Mouse (Mus musculus) neural tube, embryonic 12.5 days (tissue): ENCODE measurements around the gene Gas7. TPM values are rescaled to one million over a fixed set of nuclear protein-coding genes. Genes with fewer than 3 reads are reported as not detected.

Experiments used
- ATAC-seq: fragments of 200-750 bp; cut with Nextera tagmentation; 2 replicates; pipeline ENCODE4 v1.8.0; 2017; ENCODE audit warnings: low read depth, mild to moderate bottlenecking, moderate TSS enrichment, moderate library complexity; ENCODE audit not compliant: low FRiP score
- H3K27ac ChIP-seq: fragments of 300-500 bp; sonication (generic); 2 replicates; pipeline ENCODE4 v1.5.1; 2016
- H3K27me3 ChIP-seq: fragments of 300-500 bp; sonication (generic); replicated peaks from 2 replicates; pipeline ENCODE4 v1.6.1; 2016; ENCODE audit warnings: mild to moderate bottlenecking
- H3K36me3 ChIP-seq: fragments of 300-500 bp; sonication (generic); 2 replicates; pipeline ENCODE4 v1.6.1; 2016; ENCODE audit warnings: mild to moderate bottlenecking
- H3K4me1 ChIP-seq: fragments of 300-500 bp; sonication (generic); 2 replicates; pipeline ENCODE4 v1.6.1; 2016
- H3K4me2 ChIP-seq: fragments of 300-500 bp; sonication (generic); replicated peaks from 2 replicates; pipeline ENCODE4 v1.6.1; 2016; ENCODE audit warnings: mild to moderate bottlenecking
- H3K4me3 ChIP-seq: fragments of 300-500 bp; sonication (generic); 2 replicates; pipeline ENCODE4 v1.5.1; 2016
- H3K9ac ChIP-seq: fragments of 300-500 bp; sonication (generic); 2 replicates; pipeline ENCODE4 v1.6.1; 2016; ENCODE audit warnings: mild to moderate bottlenecking
- H3K9me3 ChIP-seq: fragments of 300-500 bp; sonication (generic); 2 replicates; pipeline ENCODE4 v1.6.1; 2016; ENCODE audit warnings: mild to moderate bottlenecking
- WGBS: fragments of 180-500 bp; shearing (Covaris S2); methylation state at CpG from one replicate; pipeline ENCODE4 v1.1.7; 2016; 5-methylcytosine and 5-hydroxymethylcytosine counted together
- polyA plus RNA-seq: library from polyadenylated mRNA; unstranded; fragments of >200 nt; fragmentation: Nextera tagmentation; extraction: Ambion mirVana; gene quantifications from 2 replicates; pipeline ENCODE4 v1.2.1, GENCODE M21; 2016

The Gas7 gene
- 4.5 and 4.8 TPM in 2 replicates for polyA plus RNA-seq

DNA sequence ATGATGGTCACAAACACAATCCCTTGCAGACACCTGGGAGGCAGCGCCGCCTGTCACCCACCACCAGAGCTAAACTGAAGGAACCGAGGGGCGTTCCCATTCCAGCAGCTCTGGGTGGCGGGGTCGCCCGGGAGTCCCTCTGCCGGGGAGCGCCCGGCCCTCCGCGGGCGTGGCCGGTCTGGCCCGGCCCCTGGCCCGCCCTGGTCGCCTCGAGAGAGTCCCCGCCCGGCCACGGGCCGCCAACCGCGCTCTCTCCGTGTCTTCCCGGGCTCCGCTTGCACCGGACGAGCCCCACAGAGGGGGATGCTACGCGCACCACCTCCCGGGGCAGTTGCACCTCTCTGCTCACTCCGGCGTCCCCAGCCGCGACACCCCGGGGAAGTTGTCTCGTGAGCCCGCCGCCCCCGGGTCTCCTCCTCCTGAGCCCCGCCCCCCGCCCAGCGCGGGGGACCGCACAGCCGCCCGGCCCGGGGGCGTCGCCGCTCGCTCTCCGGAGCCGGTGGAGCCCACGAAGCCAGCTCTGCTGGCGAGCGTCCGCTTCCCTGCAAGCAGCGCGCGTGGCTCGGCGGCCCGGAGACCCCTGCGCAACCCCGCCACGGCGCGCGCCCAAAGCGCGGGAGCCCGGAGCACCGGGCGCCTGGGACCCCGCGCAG, at the start of gene Gas7:
Gas7 (plus strand) TSS at position 564 of the 653 bp plus-strand sequence.
- H3K36me3 ChIP-seq = no peaks in the 10 kb centered on the region
- H3K27ac ChIP-seq = no peak within 1 kb of the TSS
- H3K4me1 ChIP-seq = no peaks in the 10 kb centered on the region
- H3K4me2 ChIP-seq = peak within 1 kb of the TSS; percentile 99
- H3K9ac ChIP-seq = peak within 1 kb of the TSS; percentile 68
- H3K27me3 ChIP-seq = peaks cover 19% of the 10 kb centered on the region
- no peaks in the 10 kb centered on the region for H3K9me3 ChIP-seq
- under 1% methylated on average over 65 of the region's 78 CpGs for WGBS
- ATAC-seq = peak; percentile 67
- H3K4me3 ChIP-seq = peak within 1 kb of the TSS; percentile 66

GRCm38 (mm10) chr11:67414346-67414940, 40.8 kb upstream of the Gas7 start:
- 88% methylated on average over 6 of the region's 6 CpGs for WGBS
- no peak overlapping the region for H3K27ac ChIP-seq
- no peaks in the 10 kb centered on the region for H3K4me1 ChIP-seq
- no peak overlapping the region for H3K9ac ChIP-seq
- H3K27me3 ChIP-seq = no peaks in the 10 kb centered on the region
- no peak overlapping the region for H3K4me3 ChIP-seq
- H3K36me3 ChIP-seq = no peaks in the 10 kb centered on the region
- no peak for ATAC-seq
- no peaks in the 10 kb centered on the region for H3K9me3 ChIP-seq
- no peak overlapping the region for H3K4me2 ChIP-seq

DNA sequence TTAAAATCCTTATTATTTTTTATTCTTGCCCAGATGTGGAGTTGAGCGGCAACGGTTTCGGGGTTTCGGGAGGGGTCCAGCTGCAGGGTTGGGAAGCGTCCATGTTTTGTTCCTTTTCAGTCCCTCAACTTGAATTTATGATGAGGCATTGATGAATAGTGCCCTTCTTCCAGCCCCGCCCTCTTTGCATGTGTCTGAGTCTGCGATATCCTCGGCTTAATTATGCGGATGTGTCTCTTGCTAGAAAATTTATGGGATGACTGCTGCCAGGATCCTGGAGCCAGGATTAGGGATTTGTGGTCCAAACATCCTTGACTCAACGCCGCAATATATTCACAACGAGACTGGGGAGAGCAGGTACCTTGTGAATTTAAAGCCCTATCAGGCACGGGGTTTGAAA, 31.7 kb upstream of the Gas7 start:
- H3K9me3 ChIP-seq = no peaks in the 10 kb centered on the region
- no peak overlapping the region for H3K27ac ChIP-seq
- no peaks in the 10 kb centered on the region for H3K4me1 ChIP-seq
- H3K9ac ChIP-seq = no peak overlapping the region
- 74% methylated on average over 13 of the region's 13 CpGs for WGBS
- peak; percentile 53; the same call in 1 of the 2 replicates for ATAC-seq
- H3K36me3 ChIP-seq = no peaks in the 10 kb centered on the region
- no peak overlapping the region; the same call in 1 of the 2 replicates for H3K4me2 ChIP-seq
- no peak overlapping the region for H3K4me3 ChIP-seq
- no peaks in the 10 kb centered on the region for H3K27me3 ChIP-seq

DNA sequence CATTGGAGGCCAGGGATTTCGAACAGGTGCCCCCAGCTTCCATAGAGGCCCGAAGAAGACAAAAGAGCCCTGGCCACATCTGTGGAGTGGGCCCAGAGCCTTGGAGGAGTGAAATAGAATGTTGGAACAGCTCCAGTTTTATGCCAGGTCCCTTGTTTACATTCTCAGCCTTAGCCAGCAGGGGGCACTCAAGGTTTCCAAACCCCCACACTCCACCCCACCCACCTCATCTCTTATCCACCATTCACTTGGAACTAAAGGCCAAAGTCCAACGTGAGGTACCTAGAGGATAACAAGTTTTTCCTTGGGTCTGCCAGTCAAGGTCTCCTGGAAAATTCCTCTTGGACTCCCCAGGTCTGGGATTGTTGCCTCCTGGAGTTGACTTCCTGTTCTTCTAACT, 27.0 kb upstream of the Gas7 start:
- Histone ChIP-seq H3K4me2 (no peak overlapping the region), H3K36me3 (no peaks in the 10 kb centered on the region), H3K27ac (no peak overlapping the region), H3K27me3 (no peaks in the 10 kb centered on the region), H3K4me3 (no peak overlapping the region), H3K4me1 (peaks cover 6% of the 10 kb centered on the region; the same call in 1 of the 2 replicates), H3K9ac (no peak overlapping the region), H3K9me3 (no peaks in the 10 kb centered on the region)
- ATAC-seq = no peak
- WGBS = 35% methylated on average over 3 of the region's 3 CpGs

- Histone ChIP-seq H3K4me1 (peaks cover 6% of the 10 kb centered on the region; the same call in 1 of the 2 replicates), H3K9me3 (no peaks in the 10 kb centered on the region), H3K4me2 (no peak overlapping the region), H3K27me3 (no peaks in the 10 kb centered on the region), H3K4me3 (no peak overlapping the region), H3K36me3 (no peaks in the 10 kb centered on the region), H3K27ac (no peak overlapping the region), H3K9ac (no peak overlapping the region)
- WGBS = 65% methylated on average over 1 of the region's 1 CpGs
- no peak for ATAC-seq
These were observed 25.4 kb upstream of the Gas7 start for GRCm38 (mm10) chr11:67429836-67430235.

GRCm38 (mm10) chr11:67431116-67431645, 24.1 kb upstream of the Gas7 start:
- no peak overlapping the region for H3K4me2 ChIP-seq
- ATAC-seq = no peak
- 28% methylated on average over 14 of the region's 14 CpGs for WGBS

DNA sequence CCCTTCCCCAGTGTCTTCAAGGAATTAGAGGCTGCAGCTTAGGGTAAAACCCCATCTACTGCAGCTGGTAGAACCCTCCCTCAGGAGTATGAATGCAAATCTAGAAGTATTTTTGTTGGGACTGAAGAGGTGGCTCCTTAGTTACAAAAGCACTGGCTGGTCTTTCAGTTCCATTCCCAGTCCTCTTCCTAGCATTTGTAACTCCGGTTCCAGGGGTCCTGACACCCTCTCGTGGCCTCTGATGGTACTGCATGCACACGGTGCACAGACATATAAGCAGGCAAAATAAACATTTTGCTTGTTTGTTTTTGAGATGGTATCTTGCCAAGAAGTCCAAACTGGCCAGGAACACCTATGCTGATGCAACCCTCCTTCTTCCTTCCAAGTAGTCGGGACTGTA, 23.4 kb upstream of the Gas7 start:
- Histone ChIP-seq H3K27ac (no peak overlapping the region), H3K36me3 (no peaks in the 10 kb centered on the region)
- 74% methylated on average over 4 of the region's 4 CpGs for WGBS

More at GRCm38 (mm10) chr11:67431116-67431645, 24.1 kb upstream of the Gas7 start:
- H3K4me1 ChIP-seq = peaks cover 6% of the 10 kb centered on the region; the same call in 1 of the 2 replicates
- no peak overlapping the region for H3K27ac ChIP-seq
- no peaks in the 10 kb centered on the region for H3K9me3 ChIP-seq
- no peaks in the 10 kb centered on the region for H3K36me3 ChIP-seq
- no peaks in the 10 kb centered on the region for H3K27me3 ChIP-seq
- H3K9ac ChIP-seq = no peak overlapping the region
- H3K4me3 ChIP-seq = no peak overlapping the region

GRCm38 (mm10) chr11:67433763-67434162, 21.5 kb upstream of the Gas7 start:
- H3K9ac ChIP-seq = no peak overlapping the region
- peaks cover 6% of the 10 kb centered on the region; the same call in 1 of the 2 replicates for H3K4me1 ChIP-seq
- no peak overlapping the region for H3K4me2 ChIP-seq
- H3K27me3 ChIP-seq = no peaks in the 10 kb centered on the region
- no peak overlapping the region for H3K27ac ChIP-seq
- no peaks in the 10 kb centered on the region for H3K36me3 ChIP-seq
- ATAC-seq = no peak
- no peak overlapping the region for H3K4me3 ChIP-seq
- 92% methylated on average over 5 of the region's 5 CpGs for WGBS
- no peaks in the 10 kb centered on the region for H3K9me3 ChIP-seq

More for the DNA sequence above, 23.4 kb upstream of the Gas7 start:
- no peaks in the 10 kb centered on the region for H3K9me3 ChIP-seq
- no peak overlapping the region for H3K4me2 ChIP-seq
- no peak overlapping the region for H3K9ac ChIP-seq
- no peak overlapping the region for H3K4me3 ChIP-seq
- H3K4me1 ChIP-seq = peaks cover 6% of the 10 kb centered on the region; the same call in 1 of the 2 replicates
- H3K27me3 ChIP-seq = no peaks in the 10 kb centered on the region
- no peak for ATAC-seq

DNA sequence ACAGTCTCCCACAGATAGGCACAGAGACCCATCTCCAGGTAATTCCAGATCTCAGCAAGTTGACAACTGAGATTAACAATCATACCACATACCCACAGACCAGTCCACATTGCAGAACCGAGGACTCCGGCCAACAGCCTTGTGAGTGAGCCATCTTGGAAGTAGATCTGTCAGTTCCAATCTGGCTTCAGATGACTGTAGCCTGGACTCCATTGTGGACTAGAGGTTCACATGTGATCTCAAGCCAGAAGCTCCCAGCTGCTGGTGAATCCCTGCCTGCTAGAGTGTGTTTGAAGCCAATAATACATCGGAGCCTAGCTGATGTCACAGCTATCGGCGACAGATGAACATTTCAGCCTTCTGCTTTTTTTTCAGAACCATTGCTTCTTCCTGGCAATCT, 16.5 kb upstream of the Gas7 start:
- Histone ChIP-seq H3K9me3 (no peaks in the 10 kb centered on the region), H3K36me3 (no peaks in the 10 kb centered on the region), H3K4me2 (no peak overlapping the region), H3K4me3 (no peak overlapping the region), H3K27ac (no peak overlapping the region), H3K9ac (no peak overlapping the region), H3K27me3 (no peaks in the 10 kb centered on the region), H3K4me1 (no peaks in the 10 kb centered on the region)
- 94% methylated on average over 5 of the region's 5 CpGs for WGBS
- ATAC-seq = no peak

DNA sequence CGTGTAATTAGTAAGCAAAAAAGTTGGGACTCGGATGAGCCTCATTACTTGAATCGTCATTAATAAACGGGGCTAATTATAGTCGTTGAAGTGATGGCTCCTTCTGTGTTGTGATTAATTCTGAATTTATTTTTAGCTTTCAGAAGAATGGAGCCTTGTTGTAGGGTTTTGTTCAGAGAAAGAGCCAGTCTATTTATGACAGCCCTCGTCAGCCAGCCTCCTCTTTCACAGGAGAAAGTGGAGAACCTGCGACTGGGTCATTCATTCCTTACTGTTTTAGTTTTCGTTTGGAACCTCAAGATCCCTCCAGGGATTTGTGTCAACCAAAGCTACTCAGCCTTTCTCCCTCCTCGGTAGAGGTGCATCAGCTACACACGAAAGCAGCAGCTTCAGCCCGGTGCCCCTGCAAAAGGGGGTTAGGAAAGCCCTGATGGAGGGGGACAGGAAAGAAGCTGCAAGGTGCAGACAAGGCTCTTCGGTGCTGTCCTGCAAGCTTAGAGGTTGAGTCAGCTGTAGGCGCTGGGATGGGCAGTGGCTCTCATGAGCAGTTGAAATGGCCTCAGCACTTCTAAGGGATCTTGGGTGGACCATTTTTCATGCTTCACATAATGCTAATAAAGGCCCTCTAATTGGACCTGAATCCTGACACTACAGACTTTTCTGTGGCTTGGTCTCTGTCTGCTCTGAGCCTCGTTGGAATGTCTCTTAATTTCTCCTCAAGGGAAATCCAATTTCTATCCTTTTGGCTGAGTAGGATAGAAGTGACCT, 10.0 kb upstream of the Gas7 start:
- Histone ChIP-seq H3K9ac (no peak overlapping the region), H3K27ac (no peak overlapping the region), H3K9me3 (no peaks in the 10 kb centered on the region), H3K4me1 (0 out of 2 replicates have a peak, but pooled peaks cover 3% of the 10 kb centered on the region), H3K36me3 (no peaks in the 10 kb centered on the region), H3K4me3 (no peak overlapping the region), H3K27me3 (no peaks in the 10 kb centered on the region), H3K4me2 (no peak overlapping the region)
- WGBS = 63% methylated on average over 14 of the region's 14 CpGs
- ATAC-seq = no peak

DNA sequence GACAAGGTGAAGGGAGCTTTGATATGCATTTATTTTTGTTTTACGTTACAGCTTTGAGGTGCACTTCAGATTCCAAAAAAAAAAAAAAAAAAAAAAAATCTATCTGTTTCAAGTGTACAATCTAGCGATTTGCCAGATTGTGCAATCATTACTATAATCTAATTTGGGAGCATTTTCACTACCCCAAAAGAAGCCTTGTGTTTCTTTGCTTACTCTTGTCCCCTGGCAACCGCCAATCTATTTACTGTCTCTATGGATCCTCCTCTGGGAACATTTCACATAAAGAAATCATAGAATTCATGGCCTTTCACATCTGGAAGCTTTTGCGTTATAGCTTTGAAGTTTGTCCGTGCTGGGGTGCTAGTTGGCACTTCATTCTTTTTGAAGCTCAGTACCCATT, 3.7 kb upstream of the Gas7 start:
- no peak overlapping the region for H3K4me2 ChIP-seq
- H3K9ac ChIP-seq = no peak overlapping the region
- no peak for ATAC-seq
- H3K9me3 ChIP-seq = no peaks in the 10 kb centered on the region
- WGBS = 83% methylated on average over 5 of the region's 5 CpGs
- H3K36me3 ChIP-seq = no peaks in the 10 kb centered on the region
- H3K4me1 ChIP-seq = no peaks in the 10 kb centered on the region
- peaks cover 19% of the 10 kb centered on the region for H3K27me3 ChIP-seq
- no peak overlapping the region for H3K4me3 ChIP-seq
- H3K27ac ChIP-seq = no peak overlapping the region

DNA sequence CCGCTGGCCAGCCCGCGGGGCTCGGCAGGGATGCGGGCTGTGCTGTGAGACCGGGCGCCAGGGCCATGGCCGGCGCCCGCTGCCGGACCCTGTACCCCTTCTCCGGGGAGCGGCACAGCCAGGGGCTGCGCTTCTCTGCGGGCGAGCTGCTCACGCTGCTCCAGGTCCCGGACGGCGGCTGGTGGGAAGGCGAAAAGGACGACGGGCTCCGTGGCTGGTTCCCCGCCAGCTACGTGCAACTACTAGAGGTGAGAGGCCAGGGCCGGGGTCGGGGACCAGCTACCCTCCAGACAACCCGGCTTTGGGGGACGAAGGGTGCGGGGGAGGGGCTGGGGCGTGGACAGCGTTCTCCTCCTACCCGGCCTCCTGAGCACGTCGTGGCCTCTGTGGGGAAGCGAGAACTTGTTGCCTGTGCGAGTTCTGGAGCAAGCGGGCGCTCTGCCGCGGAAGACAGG, 317 bp downstream of the Gas7 start:
- peak; percentile 69 for ATAC-seq
- under 1% methylated on average over 40 of the region's 42 CpGs for WGBS
- Histone ChIP-seq H3K4me2 (peak overlapping the region; percentile 99), H3K27ac (no peak overlapping the region), H3K27me3 (peaks cover 19% of the 10 kb centered on the region), H3K4me3 (peak overlapping the region; percentile 66), H3K9me3 (no peaks in the 10 kb centered on the region), H3K9ac (peak overlapping the region; percentile 68), H3K36me3 (no peaks in the 10 kb centered on the region), H3K4me1 (no peaks in the 10 kb centered on the region)
